Comparison of ENCODE assay signal across 26 mouse cellular contexts in the genomic region with DNA sequence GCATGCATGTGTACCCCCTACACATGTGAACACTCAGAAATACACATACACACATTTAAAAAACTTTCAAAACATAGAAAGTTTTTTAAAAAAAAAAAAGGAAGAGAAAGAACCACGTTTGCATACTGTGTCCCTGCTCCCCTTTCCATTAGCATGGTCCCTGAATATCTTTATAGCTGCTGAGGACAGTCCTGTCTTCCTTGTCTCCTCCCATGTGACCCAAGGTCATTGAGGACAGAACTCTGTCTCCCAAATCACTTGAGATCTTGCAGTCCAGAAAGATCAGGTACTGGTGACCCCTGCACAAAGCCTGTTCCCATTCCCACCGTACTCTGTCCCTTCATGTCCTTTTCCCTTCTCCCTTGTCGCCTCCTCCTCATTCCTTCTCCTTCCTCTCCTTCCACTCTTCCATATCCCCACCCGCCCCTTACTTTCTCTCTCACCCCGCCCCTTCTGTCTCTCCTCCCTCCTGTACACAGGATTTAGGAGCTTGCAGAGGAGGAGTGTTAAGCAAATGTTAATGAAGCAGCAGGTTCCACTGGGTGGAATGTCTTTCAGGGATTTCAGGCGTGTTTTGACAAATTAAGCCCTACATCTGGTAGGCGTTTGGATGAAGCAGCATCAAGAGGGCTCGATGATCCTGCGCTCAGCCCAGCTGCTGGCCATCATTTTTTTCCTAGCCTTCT.
DNase-seq lines count a peak whose midpoint lies in the region; ATAC-seq and TF ChIP-seq lines count a peak whose summit lies in the region.
"Had no signal": no experiment of that assay in that cellular context is flagged by ENCODE, and none has a peak within 500 bp of the region (broad histone marks: within the 10 kb centered on the region; RNA-seq: fewer than 3 reads in every experiment).

No protein-coding gene starts in this region.

- H3K9me3 ChIP-seq in heart, embryonic 10.5 days = no peaks in the 10 kb centered on the region
- no peaks in the 10 kb centered on the region for H3K9me3 ChIP-seq in limb, embryonic 11.5 days (ENCODE audit: control insufficient read depth, low read length)
- no peaks in the 10 kb centered on the region for H3K9me3 ChIP-seq in limb, embryonic 10.5 days (replicated peaks)
- no peaks in the 10 kb centered on the region for H3K9me3 ChIP-seq in stomach, postnatal 0 days (ENCODE audit: control insufficient read depth, low read length)
- H3K9me3 ChIP-seq: forebrain, embryonic 10.5 days; hindbrain, embryonic 13.5 days; liver, embryonic 15.5 days; lung, embryonic 15.5 days; midbrain, embryonic 15.5 days; neural tube, embryonic 12.5 days had no signal

- H3K36me3 ChIP-seq in heart, embryonic 10.5 days = no peaks in the 10 kb centered on the region
- H3K36me3 ChIP-seq in limb, embryonic 11.5 days (ENCODE audit: control insufficient read depth, insufficient read depth, low read length) = no peaks in the 10 kb centered on the region
- H3K36me3 ChIP-seq in limb, embryonic 10.5 days = no peaks in the 10 kb centered on the region
- no peaks in the 10 kb centered on the region for H3K36me3 ChIP-seq in stomach, postnatal 0 days (ENCODE audit: control insufficient read depth, insufficient read depth, low read length)
- H3K36me3 ChIP-seq: forebrain, embryonic 10.5 days; hindbrain, embryonic 13.5 days; liver, embryonic 15.5 days; lung, embryonic 15.5 days; midbrain, embryonic 15.5 days; neural tube, embryonic 12.5 days had no signal

- H3K9ac ChIP-seq in limb, embryonic 11.5 days (ENCODE audit: low read length) = no peak overlapping the region
- no peak overlapping the region for H3K9ac ChIP-seq in stomach, postnatal 0 days (ENCODE audit: low read length)
- H3K9ac ChIP-seq: hindbrain, embryonic 13.5 days; liver, embryonic 15.5 days; lung, embryonic 15.5 days; midbrain, embryonic 15.5 days; neural tube, embryonic 12.5 days had no signal

- peaks cover 8% of the 10 kb centered on the region; the same call in 1 of the 2 replicates for H3K4me1 ChIP-seq in heart, embryonic 10.5 days
- no peaks in the 10 kb centered on the region for H3K4me1 ChIP-seq in limb, embryonic 11.5 days (ENCODE audit: control insufficient read depth, insufficient read depth, low read length)
- H3K4me1 ChIP-seq in limb, embryonic 10.5 days = 0 out of 2 replicates have a peak, but pooled peaks cover 4% of the 10 kb centered on the region
- H3K4me1 ChIP-seq in stomach, postnatal 0 days (replicated peaks; ENCODE audit: control insufficient read depth, insufficient read depth) = no peaks in the 10 kb centered on the region
- H3K4me1 ChIP-seq: hindbrain, embryonic 13.5 days; liver, embryonic 15.5 days; lung, embryonic 15.5 days; midbrain, embryonic 15.5 days; neural tube, embryonic 12.5 days had no signal

- no peak overlapping the region for H3K4me2 ChIP-seq in limb, embryonic 11.5 days (ENCODE audit: low read depth, severe bottlenecking)
- no peak overlapping the region for H3K4me2 ChIP-seq in stomach, postnatal 0 days (replicated peaks; ENCODE audit: low read depth)
- H3K4me2 ChIP-seq: hindbrain, embryonic 13.5 days; liver, embryonic 15.5 days; lung, embryonic 15.5 days; midbrain, embryonic 15.5 days; neural tube, embryonic 12.5 days had no signal

- DNase-seq in heart, embryonic 10.5 days (ENCODE audit: low spot score) = no peak
- DNase-seq in heart, postnatal 36 days = no peak
- DNase-seq in limb, embryonic 11.5 days (ENCODE audit: low spot score) = peak; percentile 20
- no peak for DNase-seq in limb, embryonic 10.5 days (ENCODE audit: low spot score)
- DNase-seq in brain, embryonic 14.5 days (ENCODE audit: low read depth) = peak; percentile 22
- peak; percentile 7 for DNase-seq in stomach, postnatal 0 days (ENCODE audit: low spot score)
- no peak for DNase-seq in left cerebral cortex, adult 8-10 months (ENCODE audit: low spot score in 2 of 2)
- DNase-seq: adrenal gland, postnatal 25 days; B cell, adult 2 months; cerebellum, adult 11 months; cerebellum, adult 9-11 months; gastrocnemius, adult 2 months; kidney, adult 2 months; liver; lung, postnatal 36 days; retina, postnatal 1 day; right cerebral cortex, postnatal 25 days; spleen, adult 18-20 months had no signal

- WGBS in heart, embryonic 10.5 days = 32% methylated on average over 8 of the region's 9 CpGs
- 35% methylated on average over 9 of the region's 9 CpGs for WGBS in limb, embryonic 11.5 days
- WGBS in limb, embryonic 10.5 days = 35% methylated on average over 9 of the region's 9 CpGs
- 28% methylated on average over 9 of the region's 9 CpGs for WGBS in stomach, postnatal 0 days

- no peak for TF ChIP-seq EP300 in stomach, postnatal 0 days (optimal IDR thresholded peaks at IDR 0.05)

- ATAC-seq in limb, embryonic 11.5 days (ENCODE audit: insufficient number of reproducible peaks, low FRiP score, low TSS enrichment, low read depth) = no peak
- no peak for ATAC-seq in stomach, postnatal 0 days (ENCODE audit: low FRiP score, low TSS enrichment)
- no peak for ATAC-seq in megakaryocyte, adult 5-6 weeks (ENCODE audit: poor library complexity, severe bottlenecking)
- ATAC-seq: midbrain, embryonic 15.5 days had no signal

- no peaks in the 10 kb centered on the region for H3K27me3 ChIP-seq in heart, embryonic 10.5 days (ENCODE audit: insufficient read depth, poor library complexity, severe bottlenecking)
- H3K27me3 ChIP-seq in limb, embryonic 11.5 days (ENCODE audit: control insufficient read depth, insufficient read depth, low read length) = no peaks in the 10 kb centered on the region
- no peaks in the 10 kb centered on the region for H3K27me3 ChIP-seq in limb, embryonic 10.5 days (ENCODE audit: low read depth, poor library complexity, severe bottlenecking)
- no peaks in the 10 kb centered on the region for H3K27me3 ChIP-seq in stomach, postnatal 0 days (ENCODE audit: control insufficient read depth, insufficient read depth, low read length)
- H3K27me3 ChIP-seq: hindbrain, embryonic 13.5 days; liver, embryonic 15.5 days; lung, embryonic 15.5 days; midbrain, embryonic 15.5 days; neural tube, embryonic 12.5 days had no signal

- no peak for TF ChIP-seq CTCF in brain, embryonic 14.5 days (IDR thresholded peaks at IDR 0.05; ENCODE audit: borderline replicate concordance, extremely low read depth, insufficient read depth, insufficient read length)
- no peak for TF ChIP-seq CTCF in stomach, postnatal 0 days (IDR thresholded peaks at IDR 0.05; ENCODE audit: low read depth)

- intact Hi-C loops in heart, postnatal 36 days (cut with DNase I) = no loop called here

- peak overlapping the region; percentile 16; the same call in 1 of the 2 replicates for H3K27ac ChIP-seq in heart, embryonic 10.5 days
- no peak overlapping the region for H3K27ac ChIP-seq in limb, embryonic 11.5 days (replicated peaks; ENCODE audit: low read depth, low read length)
- no peak overlapping the region for H3K27ac ChIP-seq in limb, embryonic 10.5 days
- no peak overlapping the region for H3K27ac ChIP-seq in stomach, postnatal 0 days (replicated peaks)
- H3K27ac ChIP-seq: forebrain, embryonic 10.5 days; gastrocnemius, adult 2 months; hindbrain, embryonic 13.5 days; layer of hippocampus, adult 2 months; liver, embryonic 15.5 days; lung, embryonic 15.5 days; midbrain, embryonic 15.5 days; neural tube, embryonic 12.5 days had no signal

- TF ChIP-seq POLR2A in brain, embryonic 14.5 days (IDR thresholded peaks at IDR 0.05; ENCODE audit: borderline replicate concordance, extremely low read depth, insufficient read depth, insufficient read length, poor library complexity, severe bottlenecking) = no peak

- no peak overlapping the region for H3K4me3 ChIP-seq in heart, embryonic 10.5 days
- H3K4me3 ChIP-seq in limb, embryonic 11.5 days (ENCODE audit: low read depth, low read length) = no peak overlapping the region
- H3K4me3 ChIP-seq in limb, embryonic 10.5 days = no peak overlapping the region
- H3K4me3 ChIP-seq in stomach, postnatal 0 days (ENCODE audit: low read depth, low read length) = no peak overlapping the region
- H3K4me3 ChIP-seq: forebrain, embryonic 10.5 days; gastrocnemius, adult 2 months; hindbrain, embryonic 13.5 days; layer of hippocampus, adult 2 months; liver, embryonic 15.5 days; lung, embryonic 15.5 days; midbrain, embryonic 15.5 days; neural tube, embryonic 12.5 days had no signal

Comparison
In these comparisons a context has a peak if more than half of its experiments do, and no peak if none do; other contexts are left out.
1. DNase-seq: peak in limb, embryonic 11.5 days (single experiment), brain, embryonic 14.5 days (single experiment) and stomach, postnatal 0 days (single experiment); none in heart, embryonic 10.5 days (single experiment), heart, postnatal 36 days (0 of 2), limb, embryonic 10.5 days (single experiment) and left cerebral cortex, adult 8-10 months (0 of 2).